ENCODE assay signal across 14 mouse cellular contexts in genomic region chr12:86690700-86691485, GRCm38 (mm10). TPM values are rescaled to one million over a fixed set of nuclear protein-coding genes. Genes with fewer than 3 reads are reported as not detected.
A peak's percentile ranks its signal among the peaks of the same experiment; 100 is the strongest.
DNase-seq lines count a peak whose midpoint lies in the region; ATAC-seq and TF ChIP-seq lines count a peak whose summit lies in the region.
"Had no signal": no experiment of that assay in that cellular context is flagged by ENCODE, and none has a peak within 500 bp of the region (broad histone marks: within the 10 kb centered on the region; RNA-seq: fewer than 3 reads in every experiment).

No protein-coding gene starts in this region.

- H3K4me2 ChIP-seq in limb, embryonic 12.5 days, result no peak overlapping the region
- H3K4me2 ChIP-seq: embryonic facial prominence, embryonic 12.5 days had no signal

- H3K9me3 ChIP-seq in heart, embryonic 10.5 days, result no peaks in the 10 kb centered on the region
- no peaks in the 10 kb centered on the region for H3K9me3 ChIP-seq in limb, embryonic 12.5 days
- H3K9me3 ChIP-seq: embryonic facial prominence, embryonic 12.5 days had no signal

- DNase-seq in heart, adult 11 months, result peak; percentile 96
- no peak for DNase-seq in heart, postnatal 25 days (ENCODE audit: low spot score)
- no peak for DNase-seq in liver, adult 2 months (ENCODE audit: extremely low read depth, low read depth, low spot score)
- DNase-seq in liver, result no peak
- no peak for DNase-seq in heart, embryonic 10.5 days (ENCODE audit: low spot score)
- no peak for DNase-seq in frontal cortex, postnatal 10 days (ENCODE audit: low spot score in 2 of 2)
- no peak for DNase-seq in T-cell, adult 2 months (ENCODE audit: low spot score)
- DNase-seq: adrenal gland, adult 8-10 months; cerebellum, adult 11 months; thymus, postnatal 4 days had no signal

- ATAC-seq in limb, embryonic 12.5 days (ENCODE audit: insufficient number of reproducible peaks, insufficient read depth, low FRiP score, low TSS enrichment, low read depth), result no peak
- ATAC-seq: forebrain, embryonic 16.5 days had no signal

- 72% methylated on average over 11 of the region's 12 CpGs for whole genome bisulfite sequencing in liver, adult 2 months
- 68% methylated on average over 12 of the region's 12 CpGs for WGBS in heart, embryonic 10.5 days
- 79% methylated on average over 12 of the region's 12 CpGs for WGBS in limb, embryonic 12.5 days

- no peak overlapping the region for H3K9ac ChIP-seq in liver, adult 2 months (ENCODE audit: low read depth, low read length)
- 0 out of 2 replicates have a peak overlapping the region, but pooled peaks have one; percentile 18 for H3K9ac ChIP-seq in limb, embryonic 12.5 days (replicated peaks)
- H3K9ac ChIP-seq: embryonic facial prominence, embryonic 12.5 days had no signal

- intact Hi-C loops in heart, postnatal 25 days (cut with DNase I), result no loop called here

- TF ChIP-seq POLR2A in liver, adult 2 months (IDR thresholded peaks at IDR 0.05; ENCODE audit: extremely low read depth, insufficient read depth, low read length), result no peak

- TF ChIP-seq CTCF in liver, adult 2 months (IDR thresholded peaks at IDR 0.05; ENCODE audit: low read depth, low read length), result no peak

- H3K4me1 ChIP-seq in liver, adult 2 months (ENCODE audit: control insufficient read depth, insufficient read depth, low read length), result no peaks in the 10 kb centered on the region; the same call in 1 of the 2 replicates
- H3K4me1 ChIP-seq in heart, embryonic 10.5 days, result peaks cover 67% of the 10 kb centered on the region
- no peaks in the 10 kb centered on the region for H3K4me1 ChIP-seq in limb, embryonic 12.5 days (replicated peaks)
- H3K4me1 ChIP-seq: embryonic facial prominence, embryonic 12.5 days had no signal

- H3K4me3 ChIP-seq in liver, adult 2 months (ENCODE audit: insufficient read depth, low read depth, low read length), result no peak overlapping the region
- no peak overlapping the region for H3K4me3 ChIP-seq in heart, embryonic 10.5 days
- no peak overlapping the region for H3K4me3 ChIP-seq in limb, embryonic 12.5 days (replicated peaks)
- H3K4me3 ChIP-seq: embryonic facial prominence, embryonic 12.5 days had no signal

- peak overlapping the region; percentile 13; the same call in 1 of the 2 replicates for H3K27ac ChIP-seq in liver, adult 2 months (replicated peaks; ENCODE audit: insufficient read depth, low read depth, low read length)
- H3K27ac ChIP-seq in heart, embryonic 10.5 days, result peak overlapping the region; percentile 65
- H3K27ac ChIP-seq in limb, embryonic 12.5 days, result peak overlapping the region; percentile 7; the same call in 1 of the 2 replicates
- H3K27ac ChIP-seq: embryonic facial prominence, embryonic 12.5 days had no signal

- H3K27me3 ChIP-seq in liver, adult 2 months (ENCODE audit: control insufficient read depth, insufficient read depth, low read length), result no peaks in the 10 kb centered on the region
- no peaks in the 10 kb centered on the region for H3K27me3 ChIP-seq in heart, embryonic 10.5 days (ENCODE audit: insufficient read depth, poor library complexity, severe bottlenecking)
- H3K27me3 ChIP-seq in limb, embryonic 12.5 days, result no peaks in the 10 kb centered on the region
- H3K27me3 ChIP-seq: embryonic facial prominence, embryonic 12.5 days had no signal

- no peaks in the 10 kb centered on the region for H3K36me3 ChIP-seq in liver, adult 2 months (ENCODE audit: control insufficient read depth, insufficient read depth, low read length)
- peaks cover 21% of the 10 kb centered on the region for H3K36me3 ChIP-seq in heart, embryonic 10.5 days
- H3K36me3 ChIP-seq in limb, embryonic 12.5 days, result peaks cover 45% of the 10 kb centered on the region

- H3K79me2 ChIP-seq in liver, adult 2 months (ENCODE audit: control insufficient read depth, insufficient read depth, low read length), result no peaks in the 10 kb centered on the region

RNA-seq across cellular contexts. Expression of gene Vash1, which starts 12.4 kb away (rescaled TPM):
- 10 to 100 TPM; 19.4 to 21.0 TPM for total RNA-seq in heart, postnatal 25 days (2021)
- total RNA-seq in liver, adult 2 months (2014; rRNA removed), result 0.74 and 0.94 TPM in 2 replicates
- 0.80 and 0.88 TPM in 2 replicates for polyA plus RNA-seq in liver, adult 2 months (2012; rRNA removed)
- 7.7 and 9.9 TPM in 2 replicates for polyA plus RNA-seq in heart, embryonic 10.5 days (2016; fragmentation: Nextera tagmentation; extraction: Ambion mirVana)
- polyA plus RNA-seq in limb, embryonic 12.5 days (2016; fragmentation: Nextera tagmentation; extraction: Ambion mirVana), result 12.8 and 13.7 TPM in 2 replicates

RNA-seq across cellular contexts. Expression of gene Angel1, which starts 35.4 kb away (rescaled TPM):
- total RNA-seq in heart, postnatal 25 days (2021), result 1 to 10 TPM; 3.4 to 3.5 TPM
- total RNA-seq in liver, adult 2 months (2014; rRNA removed), result 1.1 and 1.7 TPM in 2 replicates
- polyA plus RNA-seq in liver, adult 2 months (2012; rRNA removed), result 4.1 and 5.2 TPM in 2 replicates
- 11.4 and 12.1 TPM in 2 replicates for polyA plus RNA-seq in heart, embryonic 10.5 days (2016; fragmentation: Nextera tagmentation; extraction: Ambion mirVana)
- polyA plus RNA-seq in limb, embryonic 12.5 days (2016; fragmentation: Nextera tagmentation; extraction: Ambion mirVana), result 15.1 and 15.8 TPM in 2 replicates

RNA-seq across cellular contexts. Expression of gene Lrrc74a, which starts 43.3 kb away (rescaled TPM):
- total RNA-seq in heart, postnatal 25 days (2021), result not detected
- total RNA-seq in liver, adult 2 months (2014; rRNA removed), result not detected in 2 replicates
- polyA plus RNA-seq in liver, adult 2 months (2012; rRNA removed), result not detected in 2 replicates
- not detected in 2 replicates for polyA plus RNA-seq in heart, embryonic 10.5 days (2016; fragmentation: Nextera tagmentation; extraction: Ambion mirVana)
- polyA plus RNA-seq in limb, embryonic 12.5 days (2016; fragmentation: Nextera tagmentation; extraction: Ambion mirVana), result not detected in 2 replicates
- total RNA-seq: adrenal gland, adult 8-10 months had no signal
- polyA plus RNA-seq: embryonic facial prominence, embryonic 12.5 days; forebrain, embryonic 16.5 days; limb, embryonic 14.5 days had no signal

Comparison
In these comparisons a context has a peak if more than half of its experiments do, and no peak if none do; other contexts are left out.
1. H3K27ac ChIP-seq: peak in every context shown above with its lines; median percentile 65 in heart, embryonic 10.5 days; 13 in liver, adult 2 months; 7 in limb, embryonic 12.5 days.